Mouse (Mus musculus) liver, adult (tissue): ENCODE measurements at regions not wholly inside any gene's neighbourhood (a gene's known extent, or its start where the extent isn't known, plus 50 kb on each side); places are given as distances from the start of the nearest gene placed in this dataset.

Experiments
- GATA4 ChIP-seq: IDR thresholded peaks from 2 replicates; pipeline ENCODE4 v1.6.1; 2014; ENCODE audit warnings: mild to moderate bottlenecking, low read length; ENCODE audit not compliant: insufficient replicate concordance

GRCm38 (mm10) chr16:93442837-93443236 lies 161.0 kb downstream of the Setd4 start:
- TF ChIP-seq GATA4: no peak

- no peak for TF ChIP-seq GATA4
Observed at GRCm38 (mm10) chr16:93437608-93438425, 166.0 kb downstream of the Setd4 start.

GRCm38 (mm10) chr16:93436732-93437131 lies 167.1 kb downstream of the Setd4 start:
- TF ChIP-seq GATA4: no peak

GRCm38 (mm10) chr16:93431316-93431715 lies 172.5 kb downstream of the Setd4 start:
- no peak for TF ChIP-seq GATA4

GRCm38 (mm10) chr16:93429324-93429781 lies 174.5 kb downstream of the Setd4 start:
- no peak for TF ChIP-seq GATA4

- TF ChIP-seq GATA4: no peak
Observed at GRCm38 (mm10) chr16:93427264-93427663, 176.6 kb downstream of the Setd4 start.

- no peak for TF ChIP-seq GATA4
Observed at GRCm38 (mm10) chr16:93425731-93426130, 178.1 kb downstream of the Setd4 start.

- no peak for TF ChIP-seq GATA4
Observed at GRCm38 (mm10) chr16:93423174-93423573, 180.7 kb downstream of the Setd4 start.

- TF ChIP-seq GATA4: no peak
Observed at GRCm38 (mm10) chr16:93422221-93422620, 181.6 kb downstream of the Setd4 start.

- no peak for TF ChIP-seq GATA4
Observed at GRCm38 (mm10) chr16:93418246-93418645, 185.6 kb downstream of the Setd4 start.

- no peak for TF ChIP-seq GATA4
Observed at GRCm38 (mm10) chr16:93417831-93418230, 186.0 kb downstream of the Setd4 start.

- no peak for TF ChIP-seq GATA4
Observed at GRCm38 (mm10) chr16:93392024-93392675, 211.7 kb downstream of the Setd4 start.

- no peak for TF ChIP-seq GATA4
Observed at GRCm38 (mm10) chr16:93387578-93388116, 216.2 kb downstream of the Setd4 start.

- TF ChIP-seq GATA4: no peak
Observed at GRCm38 (mm10) chr16:93384039-93384537, 219.8 kb downstream of the Setd4 start.

- TF ChIP-seq GATA4: no peak
Observed at GRCm38 (mm10) chr16:93382945-93383344, 220.9 kb downstream of the Setd4 start.

GRCm38 (mm10) chr16:93380717-93381671 lies 222.9 kb downstream of the Setd4 start:
- TF ChIP-seq GATA4: no peak
